Mouse (Mus musculus) induced T-regulatory cell, adult 2 months (primary cell): ENCODE results near the gene Il21r.
A peak's percentile ranks its signal among the peaks of the same experiment; 100 is the strongest.

Experiments
- DNase-seq: peaks from one replicate; pipeline ENCODE4 v3.0.0-alpha.2; 2012; ENCODE audit warnings: low read depth

The Il21r gene

DNA sequence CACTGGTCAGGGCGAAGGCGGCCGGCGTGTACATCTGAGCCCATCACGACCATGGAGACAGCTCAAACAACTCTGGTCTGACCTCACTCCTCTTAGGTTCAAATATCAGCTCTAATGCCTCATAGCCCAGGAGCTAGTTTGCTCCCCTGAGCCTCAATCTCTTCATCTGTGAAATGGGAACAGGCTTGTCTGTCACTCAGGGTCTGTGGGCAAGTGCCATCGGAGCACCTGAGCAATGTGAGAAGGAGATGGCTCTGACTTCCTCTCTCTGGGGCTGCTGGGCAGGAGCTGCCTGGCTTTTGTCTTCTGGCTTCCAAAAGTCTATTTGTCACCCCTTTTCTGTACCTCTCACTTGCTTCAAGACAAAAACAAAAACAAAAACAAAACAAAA, 2.0 kb upstream of the Il21r start:
- DNase-seq, result no peak

DNA sequence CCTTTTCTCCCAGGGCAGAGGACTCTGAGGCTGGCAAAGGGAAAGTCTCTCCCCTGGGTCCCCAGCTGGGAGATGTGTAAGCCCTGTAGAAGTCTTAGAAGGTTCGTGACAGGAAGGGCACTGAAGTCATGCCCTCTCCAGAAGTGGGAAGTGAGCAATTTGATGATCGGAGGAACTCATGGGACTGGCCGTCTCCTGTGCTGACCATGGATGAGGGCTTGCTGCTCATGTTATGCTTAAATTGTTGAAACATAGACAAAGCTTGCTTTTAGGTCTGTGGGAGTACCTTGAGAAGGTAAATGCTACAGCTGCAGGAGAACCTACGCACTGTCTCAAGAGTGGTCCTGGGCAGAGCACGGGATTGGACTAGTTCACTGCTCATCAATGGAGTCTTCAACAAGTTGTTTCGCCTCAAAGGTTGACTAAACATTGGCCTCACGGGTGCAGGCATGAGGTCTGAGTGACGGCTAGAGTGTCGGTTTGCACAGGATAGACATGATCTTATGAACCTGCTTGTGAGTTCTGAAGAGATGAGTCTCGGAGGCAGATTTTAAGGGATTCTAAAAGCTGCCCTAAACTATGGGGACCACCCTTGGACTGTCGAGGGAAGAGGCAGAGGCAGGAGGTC, 1.3 kb upstream of the Il21r start:
- DNase-seq, result peak; percentile 57

DNA sequence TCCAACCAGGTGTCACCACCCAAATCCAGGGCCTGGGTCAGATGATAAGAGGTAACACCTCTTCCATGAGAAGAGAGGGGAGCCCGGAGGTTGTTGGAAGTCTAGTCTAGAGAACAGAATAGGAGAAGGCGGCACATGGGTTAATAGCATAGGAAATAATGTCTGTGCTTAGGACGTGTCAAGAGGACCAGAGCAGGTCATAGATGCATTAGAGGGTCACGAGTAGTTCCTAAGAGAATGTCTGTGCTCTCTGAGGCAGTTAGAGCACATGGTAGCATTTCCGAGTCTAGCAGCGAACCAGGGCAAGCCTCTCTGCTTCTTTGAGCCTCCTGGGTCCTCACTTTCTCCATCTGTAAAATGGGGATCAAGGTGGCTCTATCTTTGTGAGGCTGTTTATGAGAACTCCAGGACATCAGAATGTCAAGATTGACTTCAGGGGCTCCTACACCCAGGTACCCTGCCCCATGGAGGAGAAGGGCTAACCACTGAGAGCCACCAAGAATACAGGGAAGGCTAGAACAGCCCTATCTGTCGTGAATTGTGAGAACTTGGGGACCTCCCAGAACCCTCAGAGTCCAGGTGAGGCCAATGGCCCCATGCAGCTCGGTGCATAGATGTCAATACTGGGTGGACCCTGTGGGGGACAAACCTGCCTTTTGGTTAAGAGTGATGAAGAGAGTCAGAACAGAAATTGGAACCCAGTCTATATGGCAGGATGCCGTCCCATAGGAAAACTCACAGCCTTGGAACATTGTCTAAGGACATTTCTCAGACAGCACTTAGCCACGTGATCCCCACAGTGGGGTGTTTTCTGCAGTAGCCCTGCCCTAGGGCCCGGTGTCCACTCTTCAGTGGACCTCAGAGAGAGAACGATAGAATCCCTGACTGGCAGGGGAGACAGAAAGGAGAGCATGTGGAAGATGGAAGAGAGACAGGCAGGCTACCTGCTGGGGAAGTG, 1.4 kb downstream of the Il21r start:
- DNase-seq, result peak; percentile 53

GRCm38 (mm10) chr7:125605725-125606139, 2.5 kb downstream of the Il21r start:
- peak; percentile 91 for DNase-seq

DNA sequence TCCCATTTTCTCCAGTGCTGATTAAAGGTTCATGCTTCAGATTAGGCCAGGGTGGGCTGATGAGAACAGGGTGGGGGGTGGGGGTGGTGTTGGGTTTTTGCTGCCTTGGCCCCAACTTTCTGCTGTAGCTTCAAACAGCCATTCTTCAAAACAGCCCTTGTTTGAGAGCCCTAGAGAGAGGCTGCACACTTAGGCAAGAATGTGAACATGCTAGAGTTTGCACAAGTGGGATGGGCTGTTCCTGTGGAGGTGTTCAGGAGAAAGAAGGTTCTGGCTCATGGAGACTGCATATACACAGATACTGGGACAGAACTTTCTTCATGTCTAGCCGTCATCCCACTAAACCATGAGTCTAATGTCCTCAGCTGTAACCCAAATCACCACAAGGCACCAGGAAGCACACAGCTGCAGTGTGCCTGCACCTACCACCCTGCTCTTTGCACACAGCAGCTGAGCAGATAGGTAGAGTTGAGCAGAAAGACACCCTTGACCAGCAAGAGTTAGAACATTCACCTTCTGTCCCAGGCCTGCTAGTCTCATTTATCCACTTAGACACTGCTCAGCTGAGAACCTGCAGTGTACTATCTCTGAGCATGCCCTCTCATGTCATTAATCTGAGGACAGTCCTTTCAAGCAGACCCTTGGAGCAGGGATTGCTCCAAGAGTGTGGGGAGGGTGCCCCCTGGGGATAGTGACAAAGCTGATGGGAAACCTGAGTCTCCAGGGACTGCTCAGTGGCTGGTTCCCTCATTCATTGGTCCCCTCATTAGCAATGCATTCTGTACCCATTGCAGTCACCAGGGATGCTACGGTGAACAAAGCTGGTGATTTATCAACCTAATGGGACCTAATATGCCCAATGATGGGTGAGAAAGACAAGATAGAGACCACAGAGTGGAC, 3.3 kb downstream of the Il21r start:
- peak; percentile 54 for DNase-seq

DNA sequence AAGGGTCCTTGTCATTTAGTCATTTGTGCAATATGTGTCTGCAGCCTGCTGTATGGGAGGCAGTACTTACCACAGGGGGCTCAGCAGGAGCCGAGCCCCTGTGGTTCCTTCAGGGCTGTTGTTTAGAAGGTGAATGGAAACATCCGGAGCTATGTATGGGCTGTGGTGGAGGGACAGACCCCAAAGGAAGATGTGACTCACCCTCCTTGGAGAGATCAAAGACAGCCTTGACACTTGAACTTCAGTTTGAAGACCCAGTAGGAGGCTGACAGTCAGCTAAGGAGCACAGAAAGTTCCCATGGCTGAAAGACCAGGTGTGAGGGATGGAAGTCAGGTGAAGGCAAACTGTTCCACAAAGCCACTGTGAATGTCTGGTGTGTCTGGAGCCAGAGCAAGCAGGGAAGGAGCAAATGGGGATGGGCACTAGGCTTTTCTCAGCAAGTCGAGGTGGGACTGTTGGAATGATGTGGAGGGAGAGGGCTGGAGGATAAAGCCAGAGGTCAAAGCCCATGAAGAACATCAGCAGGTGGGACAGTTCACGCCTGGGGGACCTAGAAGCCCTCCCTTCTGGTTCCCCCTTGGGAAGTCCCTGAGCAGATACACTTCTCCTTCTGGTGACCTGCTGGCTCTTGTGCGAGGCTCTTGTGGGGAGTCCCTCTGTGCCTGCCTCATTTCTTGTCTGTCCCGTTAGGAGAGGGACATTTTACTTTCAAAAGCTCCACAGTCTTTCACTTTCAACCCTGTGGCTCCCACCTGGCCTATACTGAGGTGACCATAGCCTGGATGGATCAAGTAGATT, 4.4 kb downstream of the Il21r start:
- DNase-seq, result peak; percentile 85

GRCm38 (mm10) chr7:125608183-125608688, 5.0 kb downstream of the Il21r start:
- DNase-seq, result no peak

DNA sequence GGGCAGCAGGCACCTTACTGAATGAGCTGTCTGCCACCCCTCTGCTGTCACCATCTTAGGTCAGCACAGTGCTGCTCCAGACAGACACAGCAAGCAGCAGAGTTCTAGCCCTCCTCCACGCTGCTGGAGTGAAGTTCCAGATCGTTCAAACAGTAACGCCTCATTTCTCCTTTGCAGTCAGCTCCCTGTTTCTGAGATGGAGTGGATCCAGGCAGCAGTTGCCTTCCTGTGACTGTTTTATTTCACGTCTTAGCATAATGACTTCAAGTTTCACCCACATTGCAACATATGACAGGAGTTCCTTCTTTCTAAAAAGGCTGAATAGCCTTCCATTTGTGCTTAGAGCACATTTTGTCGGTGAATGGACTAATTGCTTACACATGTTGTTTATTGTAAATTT, 10.3 kb downstream of the Il21r start:
- no peak for DNase-seq

- no peak for DNase-seq
Observed at GRCm38 (mm10) chr7:125615453-125615852, 12.2 kb downstream of the Il21r start.

- DNase-seq, result no peak
Observed at GRCm38 (mm10) chr7:125618016-125618415, 14.8 kb downstream of the Il21r start.

GRCm38 (mm10) chr7:125620077-125620476, 16.8 kb downstream of the Il21r start:
- DNase-seq, result peak; percentile 62

- DNase-seq, result no peak
Observed at GRCm38 (mm10) chr7:125622741-125623685, 19.8 kb downstream of the Il21r start.

DNA sequence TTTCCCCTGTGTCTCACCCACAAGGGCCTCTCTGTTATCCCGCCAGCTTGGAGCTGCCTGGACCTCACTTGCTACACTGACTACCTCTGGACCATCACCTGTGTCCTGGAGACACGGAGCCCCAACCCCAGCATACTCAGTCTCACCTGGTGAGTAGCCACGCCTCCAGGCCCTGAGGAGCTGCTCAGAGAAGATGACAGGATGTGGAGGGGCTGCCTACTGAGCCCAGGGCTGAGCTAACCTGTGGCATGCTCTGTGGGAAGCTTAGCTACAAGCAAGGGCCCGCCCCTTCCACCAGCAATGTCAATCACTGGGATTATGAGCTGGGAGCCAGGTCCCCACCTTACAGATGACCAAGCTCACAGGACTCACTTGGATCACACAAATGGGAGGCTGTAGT, 22.0 kb downstream of the Il21r start:
- DNase-seq, result no peak

DNA sequence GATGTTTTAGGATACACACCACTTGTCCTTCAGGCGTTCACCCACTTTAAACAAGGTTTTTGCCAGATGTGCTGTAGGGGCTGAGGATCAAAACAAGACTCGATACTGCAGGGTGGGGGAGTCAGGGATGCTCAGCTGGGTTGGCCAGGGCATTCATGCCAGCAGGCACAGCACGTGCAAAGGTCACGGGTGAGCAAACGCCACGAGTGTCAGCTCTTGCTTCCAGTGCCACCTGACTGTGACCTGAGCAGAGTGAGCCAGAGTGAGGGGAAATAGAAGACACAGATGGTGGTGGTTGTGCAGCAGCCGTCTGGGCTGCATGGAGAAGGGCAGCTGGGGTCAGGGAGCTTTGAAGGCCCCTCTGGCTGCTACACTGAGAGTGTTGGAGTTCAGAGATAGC, 22.6 kb downstream of the Il21r start:
- DNase-seq, result no peak

GRCm38 (mm10) chr7:125630317-125630716, 27.1 kb downstream of the Il21r start:
- DNase-seq, result peak; percentile 87

GRCm38 (mm10) chr7:125630989-125631388, 27.8 kb downstream of the Il21r start:
- DNase-seq, result no peak

- DNase-seq, result peak; percentile 60
Observed at GRCm38 (mm10) chr7:125637220-125638140, 34.3 kb downstream of the Il21r start.

DNA sequence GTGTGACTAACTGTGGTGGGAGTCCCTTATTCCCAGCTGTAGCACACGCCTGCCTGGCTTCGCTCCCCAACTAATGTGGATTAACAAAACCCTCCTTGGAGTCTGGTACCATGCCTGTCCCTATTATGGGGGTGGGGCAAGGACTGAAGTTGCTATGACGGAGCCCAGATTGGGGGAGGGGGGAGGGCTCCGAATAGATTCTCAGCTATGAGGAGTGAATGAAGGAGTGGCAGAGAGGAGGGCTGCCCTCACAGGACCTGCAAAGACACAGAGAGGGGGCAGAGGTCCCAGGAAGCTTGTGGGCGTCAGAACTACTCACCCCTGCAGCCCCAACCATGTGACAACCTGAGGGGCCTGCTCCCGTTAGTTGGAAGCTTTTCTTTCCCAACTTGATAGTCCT, 35.1 kb downstream of the Il21r start:
- no peak for DNase-seq

DNA sequence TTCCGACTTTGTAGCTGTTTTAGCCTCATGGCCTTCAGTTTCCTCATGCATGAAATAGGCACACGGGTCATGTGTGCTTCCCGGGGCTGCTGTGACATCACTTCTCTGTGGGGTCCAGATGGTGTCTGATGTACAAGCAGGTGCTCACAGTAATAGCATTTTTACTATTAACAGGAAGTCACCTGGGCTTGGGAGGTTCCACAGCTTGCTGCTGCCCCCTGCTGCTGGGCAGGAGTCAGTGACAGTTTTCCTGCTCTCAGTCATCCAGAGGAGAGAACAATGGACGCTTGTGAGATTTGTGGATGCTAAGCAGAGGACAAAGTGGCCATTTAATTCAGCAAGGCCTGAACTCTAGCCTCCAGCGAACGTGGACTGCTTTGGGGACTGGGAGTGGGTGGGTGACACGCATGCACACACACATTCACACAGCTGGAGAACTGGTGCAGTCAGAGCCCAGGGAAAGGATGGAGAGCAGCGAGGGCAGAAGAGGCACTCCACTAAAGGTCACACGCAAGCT, 35.7 kb downstream of the Il21r start:
- DNase-seq, result peak; percentile 90
